14 mouse cellular contexts compared by ENCODE assay signal in genomic region chr4:133089319-133089718, GRCm38 (mm10). TPM values are rescaled to one million over a fixed set of nuclear protein-coding genes. Genes with fewer than 3 reads are reported as not detected.
A peak's percentile ranks its signal among the peaks of the same experiment; 100 is the strongest.
DNase-seq lines count a peak whose midpoint lies in the region; ATAC-seq and TF ChIP-seq lines count a peak whose summit lies in the region.
"Had no signal": no experiment of that assay in that cellular context is flagged by ENCODE, and none has a peak within 500 bp of the region (broad histone marks: within the 10 kb centered on the region; RNA-seq: fewer than 3 reads in every experiment).

No protein-coding gene starts in this region.

- no peaks in the 10 kb centered on the region for H3K9me3 ChIP-seq in heart, embryonic 15.5 days (replicated peaks)
- no peaks in the 10 kb centered on the region for H3K9me3 ChIP-seq in lung, embryonic 16.5 days (ENCODE audit: control insufficient read depth, low read length)
- no peaks in the 10 kb centered on the region for H3K9me3 ChIP-seq in limb, embryonic 10.5 days (replicated peaks)
- H3K9me3 ChIP-seq in stomach, postnatal 0 days (ENCODE audit: control insufficient read depth, low read length) = no peaks in the 10 kb centered on the region
- H3K9me3 ChIP-seq: liver, embryonic 12.5 days had no signal

- peak; percentile 36 for TF ChIP-seq EP300 in stomach, postnatal 0 days (optimal IDR thresholded peaks at IDR 0.05)

- DNase-seq in heart, adult 11 months = no peak
- DNase-seq in lung, postnatal 36 days = no peak
- no peak for DNase-seq in limb, embryonic 10.5 days (ENCODE audit: low spot score)
- DNase-seq in stomach, postnatal 0 days (ENCODE audit: low spot score) = no peak
- no peak for DNase-seq in cerebellum, adult 11 months
- DNase-seq: adrenal gland, adult 2 months; cerebellum, adult 8-10 months; embryo, embryonic 11 days; kidney, adult 18-20 months; midbrain, embryonic 14.5 days; thymus, postnatal 25 days had no signal

- WGBS in heart, embryonic 15.5 days = 68% methylated on average over 9 of the region's 9 CpGs
- WGBS in lung, embryonic 16.5 days = 49% methylated on average over 9 of the region's 9 CpGs
- 93% methylated on average over 9 of the region's 9 CpGs for WGBS in limb, embryonic 10.5 days
- WGBS in stomach, postnatal 0 days = 35% methylated on average over 9 of the region's 9 CpGs

- TF ChIP-seq CTCF in stomach, postnatal 0 days (IDR thresholded peaks at IDR 0.05; ENCODE audit: low read depth) = no peak

- H3K4me1 ChIP-seq in heart, embryonic 15.5 days (replicated peaks) = peaks cover 98% of the 10 kb centered on the region
- peaks cover 92% of the 10 kb centered on the region for H3K4me1 ChIP-seq in lung, embryonic 16.5 days (replicated peaks; ENCODE audit: control insufficient read depth, insufficient read depth, low read length)
- H3K4me1 ChIP-seq in limb, embryonic 10.5 days = peaks cover 86% of the 10 kb centered on the region
- H3K4me1 ChIP-seq in stomach, postnatal 0 days (replicated peaks; ENCODE audit: control insufficient read depth, insufficient read depth) = peaks cover 34% of the 10 kb centered on the region

- H3K4me2 ChIP-seq in heart, embryonic 15.5 days = no peak overlapping the region
- no peak overlapping the region for H3K4me2 ChIP-seq in lung, embryonic 16.5 days (ENCODE audit: low read depth, low read length)
- no peak overlapping the region for H3K4me2 ChIP-seq in stomach, postnatal 0 days (replicated peaks; ENCODE audit: low read depth)
- H3K4me2 ChIP-seq: liver, embryonic 12.5 days had no signal

- H3K4me3 ChIP-seq in heart, embryonic 15.5 days = no peak overlapping the region
- H3K4me3 ChIP-seq in lung, embryonic 16.5 days (ENCODE audit: low read length) = no peak overlapping the region
- no peak overlapping the region for H3K4me3 ChIP-seq in limb, embryonic 10.5 days
- no peak overlapping the region for H3K4me3 ChIP-seq in stomach, postnatal 0 days (ENCODE audit: low read depth, low read length)
- H3K4me3 ChIP-seq: liver, embryonic 12.5 days had no signal

- no peaks in the 10 kb centered on the region for H3K27me3 ChIP-seq in heart, embryonic 15.5 days
- no peaks in the 10 kb centered on the region for H3K27me3 ChIP-seq in lung, embryonic 16.5 days (ENCODE audit: control insufficient read depth, insufficient read depth, low read depth, low read length)
- H3K27me3 ChIP-seq in limb, embryonic 10.5 days (ENCODE audit: low read depth, poor library complexity, severe bottlenecking) = peaks cover 20% of the 10 kb centered on the region; the same call in 1 of the 2 replicates
- H3K27me3 ChIP-seq in stomach, postnatal 0 days (ENCODE audit: control insufficient read depth, insufficient read depth, low read length) = no peaks in the 10 kb centered on the region

- no peak overlapping the region for H3K9ac ChIP-seq in heart, embryonic 15.5 days
- no peak overlapping the region; the same call in 1 of the 2 replicates for H3K9ac ChIP-seq in lung, embryonic 16.5 days (ENCODE audit: low read length)
- H3K9ac ChIP-seq in stomach, postnatal 0 days (ENCODE audit: low read length) = no peak overlapping the region
- H3K9ac ChIP-seq: liver, embryonic 12.5 days had no signal

- no peak for ATAC-seq in heart, embryonic 15.5 days (replicated peaks; ENCODE audit: insufficient number of reproducible peaks, insufficient read depth, low FRiP score, low read depth)
- ATAC-seq in lung, embryonic 16.5 days (ENCODE audit: low read depth) = no peak
- no peak for ATAC-seq in stomach, postnatal 0 days (ENCODE audit: low FRiP score, low TSS enrichment)
- ATAC-seq: liver, embryonic 12.5 days had no signal

- peak overlapping the region; percentile 95 for H3K27ac ChIP-seq in heart, embryonic 15.5 days
- H3K27ac ChIP-seq in lung, embryonic 16.5 days (ENCODE audit: low read length) = peak overlapping the region; percentile 97
- H3K27ac ChIP-seq in limb, embryonic 10.5 days = peak overlapping the region; percentile 91
- H3K27ac ChIP-seq in stomach, postnatal 0 days (replicated peaks) = peak overlapping the region; percentile 92
- H3K27ac ChIP-seq: liver, embryonic 12.5 days had no signal

- no peaks in the 10 kb centered on the region for H3K36me3 ChIP-seq in heart, embryonic 15.5 days
- H3K36me3 ChIP-seq in lung, embryonic 16.5 days (ENCODE audit: control insufficient read depth, insufficient read depth, low read length) = no peaks in the 10 kb centered on the region
- H3K36me3 ChIP-seq in limb, embryonic 10.5 days = no peaks in the 10 kb centered on the region
- no peaks in the 10 kb centered on the region for H3K36me3 ChIP-seq in stomach, postnatal 0 days (ENCODE audit: control insufficient read depth, insufficient read depth, low read length)
- H3K36me3 ChIP-seq: liver, embryonic 12.5 days had no signal

RNA-seq across cellular contexts. Expression of gene Wasf2, which starts 41.0 kb away (rescaled TPM):
- 67.3 and 72.8 TPM in 2 replicates for polyA plus RNA-seq in heart, embryonic 15.5 days (2015; fragmentation: Nextera tagmentation; extraction: Ambion mirVana)
- polyA plus RNA-seq in lung, embryonic 16.5 days (2015; fragmentation: Nextera tagmentation; extraction: Ambion mirVana) = 140 and 144 TPM in 2 replicates
- polyA plus RNA-seq in limb, embryonic 10.5 days (2016; fragmentation: Nextera tagmentation; extraction: Ambion mirVana) = 62.9 and 73.7 TPM in 2 replicates
- polyA plus RNA-seq in stomach, postnatal 0 days (2015; fragmentation: Nextera tagmentation; extraction: Ambion mirVana) = 71.4 and 84.2 TPM in 2 replicates
